Mouse (Mus musculus) hindbrain, embryonic 10.5 days (tissue): Measurements from ENCODE around the gene Aldh3a1. TPM values are rescaled to one million over a fixed set of nuclear protein-coding genes. Genes with fewer than 3 reads are reported as not detected.
"Not testable (repeated sequence)": the region's sequence is repeated elsewhere in the genome, so short reads cannot be mapped to it uniquely, and the experiment has no call there.

Experiments
- DNase-seq: peaks from one replicate; pipeline ENCODE4 v3.0.0-alpha.2; 2017; ENCODE audit warnings: low spot score
- H3K27ac ChIP-seq: fragments of 300-500 bp; sonication (generic); 2 replicates; pipeline ENCODE4 v1.5.1; 2016; ENCODE audit warnings: mild to moderate bottlenecking, moderate library complexity
- H3K27me3 ChIP-seq: fragments of 300-500 bp; sonication (generic); 2 replicates; pipeline ENCODE4 v1.6.1; 2016; ENCODE audit warnings: mild to moderate bottlenecking; ENCODE audit not compliant: poor library complexity, insufficient read depth, severe bottlenecking
- H3K36me3 ChIP-seq: fragments of 300-500 bp; sonication (generic); 2 replicates; pipeline ENCODE4 v1.6.1; 2016; ENCODE audit warnings: mild to moderate bottlenecking, moderate library complexity
- H3K4me1 ChIP-seq: fragments of 300-500 bp; sonication (generic); replicated peaks from 2 replicates; pipeline ENCODE4 v1.6.1; 2016; ENCODE audit warnings: mild to moderate bottlenecking
- H3K4me3 ChIP-seq: fragments of 300-500 bp; sonication (generic); 2 replicates; pipeline ENCODE4 v1.5.1; 2016; ENCODE audit warnings: mild to moderate bottlenecking, moderate library complexity
- H3K9me3 ChIP-seq: fragments of 300-500 bp; sonication (generic); 2 replicates; pipeline ENCODE4 v1.6.1; 2016; ENCODE audit warnings: mild to moderate bottlenecking, moderate library complexity
- WGBS: fragments of 180-500 bp; shearing (Covaris S2); methylation state at CpG from one replicate; pipeline ENCODE4 v1.1.7; 2016; 5-methylcytosine and 5-hydroxymethylcytosine counted together
- polyA plus RNA-seq: library from polyadenylated mRNA; unstranded; fragments of >200 nt; fragmentation: Nextera tagmentation; extraction: Ambion mirVana; gene quantifications from 2 replicates; pipeline ENCODE4 v1.2.1, GENCODE M21; 2016

The Aldh3a1 gene
- not detected in 2 replicates for polyA plus RNA-seq

DNA sequence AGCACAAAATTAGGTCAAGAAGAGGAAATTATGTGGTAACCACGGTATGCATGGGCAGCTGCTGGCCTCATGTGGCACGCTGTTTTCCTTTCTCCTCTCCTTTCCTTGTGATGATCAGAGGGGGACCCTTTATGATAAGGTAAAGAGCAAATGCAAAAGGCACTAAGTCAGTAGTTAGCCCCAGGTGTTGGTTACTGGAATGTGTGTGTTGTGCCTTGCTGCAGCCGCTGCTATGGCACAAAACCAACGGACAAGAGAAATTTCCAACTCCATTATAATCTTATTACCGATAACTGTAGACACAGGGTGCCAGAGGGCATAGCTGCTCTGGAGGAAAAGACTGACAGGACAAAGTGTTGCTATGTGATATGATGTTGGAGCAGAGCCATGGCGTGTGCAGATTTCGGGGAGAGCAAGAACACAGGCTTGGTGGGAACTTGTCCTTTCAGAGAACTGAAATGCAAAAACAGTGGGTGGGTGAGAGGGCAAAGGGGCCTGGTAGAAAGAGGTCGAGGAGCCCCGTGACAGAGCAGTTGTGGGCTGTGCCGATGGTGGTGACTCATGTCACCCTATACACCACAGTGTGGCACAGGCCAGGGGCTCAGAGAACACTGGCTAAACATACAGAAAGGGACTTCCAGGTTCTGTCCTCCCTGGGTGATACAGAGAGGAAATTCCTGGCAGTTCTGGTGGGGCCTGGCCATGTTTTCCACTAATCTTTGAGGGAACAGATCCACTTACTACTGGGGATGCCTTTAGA, at the start of gene Aldh3a1:
TSS of gene Aldh3a1 (plus strand) at position 51 of the 760 bp plus-strand sequence.
- no peak within 1 kb of the TSS for H3K4me3 ChIP-seq
- H3K27ac ChIP-seq, result no peak within 1 kb of the TSS
- peaks cover 28% of the 10 kb centered on the region for H3K27me3 ChIP-seq
- no peaks in the 10 kb centered on the region for H3K9me3 ChIP-seq
- H3K4me1 ChIP-seq, result 0 out of 2 replicates have a peak, but pooled peaks cover 4% of the 10 kb centered on the region
- no peak for DNase-seq
- WGBS, result 78% methylated on average over 10 of the region's 10 CpGs
- H3K36me3 ChIP-seq, result no peaks in the 10 kb centered on the region

DNA sequence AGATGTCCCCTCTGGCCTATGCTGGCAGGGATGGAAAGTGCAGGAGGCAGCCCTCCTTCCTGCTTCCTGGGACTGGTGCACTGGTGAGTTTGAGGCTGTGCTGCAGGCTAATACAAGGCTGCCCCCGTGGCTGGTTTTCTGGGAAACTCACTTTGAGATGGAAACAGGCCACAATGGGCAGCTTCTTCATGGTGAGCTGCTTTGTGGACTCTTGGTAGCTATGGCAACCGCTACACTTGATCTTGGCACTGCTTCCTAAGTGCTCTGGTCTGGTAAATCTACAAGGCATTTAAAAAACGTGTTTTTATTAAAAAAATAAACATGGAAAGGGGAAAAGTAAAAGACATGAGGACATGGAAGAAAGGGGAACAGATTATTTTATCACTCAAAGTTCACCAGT, 49.2 kb upstream of the Aldh3a1 start:
- H3K27me3 ChIP-seq, result no peaks in the 10 kb centered on the region
- WGBS, result 82% methylated on average over 3 of the region's 3 CpGs
- H3K4me3 ChIP-seq, result no peak overlapping the region
- H3K9me3 ChIP-seq, result no peaks in the 10 kb centered on the region
- H3K4me1 ChIP-seq, result no peaks in the 10 kb centered on the region
- H3K27ac ChIP-seq, result no peak overlapping the region
- DNase-seq, result no peak
- peaks cover 100% of the 10 kb centered on the region for H3K36me3 ChIP-seq

DNA sequence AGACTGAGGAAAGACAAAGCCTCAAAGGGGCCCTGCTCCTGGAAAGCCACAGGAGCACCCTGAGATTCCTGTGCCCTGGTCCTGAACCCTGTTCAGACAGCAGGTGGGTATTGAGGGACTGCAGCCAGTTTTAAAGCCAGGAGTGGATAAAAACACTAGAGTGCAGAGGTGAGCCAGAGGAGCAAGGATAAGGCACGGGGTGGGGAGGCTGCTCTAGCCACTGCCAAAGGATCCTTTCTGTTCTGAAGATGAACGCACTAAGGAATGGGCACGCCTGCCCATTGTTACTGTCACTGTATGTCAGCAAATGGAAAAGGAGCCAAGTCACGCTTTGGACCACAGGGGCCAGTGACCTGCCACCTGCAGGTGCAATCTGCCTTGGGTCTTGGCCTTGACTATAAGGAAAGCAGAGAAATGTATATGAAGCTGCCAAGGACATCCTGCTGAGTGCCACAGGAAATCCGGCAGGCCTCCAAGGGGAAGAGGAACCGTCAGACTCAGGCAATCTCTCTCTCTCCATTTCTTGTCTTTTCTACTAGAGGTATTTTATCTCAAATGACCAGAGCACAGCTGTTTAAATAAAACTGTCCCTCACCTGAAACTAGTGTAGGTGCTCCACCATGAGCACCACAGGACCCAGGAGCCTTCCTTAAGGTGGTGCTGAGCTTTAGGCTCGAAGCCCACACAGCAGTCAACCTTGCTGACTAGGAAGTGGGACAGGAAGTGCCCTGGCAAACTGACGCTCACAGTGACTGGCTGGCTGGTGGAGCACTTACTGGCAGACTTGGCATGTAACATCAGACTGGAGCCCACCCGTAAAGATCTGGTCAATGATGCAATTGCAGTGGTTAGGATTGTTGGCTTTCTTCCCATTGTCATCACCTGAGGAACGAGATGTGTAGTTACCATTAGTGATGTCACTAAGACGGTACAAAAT, 47.3 kb upstream of the Aldh3a1 start:
- no peak overlapping the region for H3K4me3 ChIP-seq
- DNase-seq, result no peak
- 88% methylated on average over 11 of the region's 11 CpGs for WGBS
- H3K27me3 ChIP-seq, result no peaks in the 10 kb centered on the region
- no peaks in the 10 kb centered on the region for H3K4me1 ChIP-seq
- no peak overlapping the region for H3K27ac ChIP-seq
- H3K36me3 ChIP-seq, result peaks cover 100% of the 10 kb centered on the region
- no peaks in the 10 kb centered on the region for H3K9me3 ChIP-seq

DNA sequence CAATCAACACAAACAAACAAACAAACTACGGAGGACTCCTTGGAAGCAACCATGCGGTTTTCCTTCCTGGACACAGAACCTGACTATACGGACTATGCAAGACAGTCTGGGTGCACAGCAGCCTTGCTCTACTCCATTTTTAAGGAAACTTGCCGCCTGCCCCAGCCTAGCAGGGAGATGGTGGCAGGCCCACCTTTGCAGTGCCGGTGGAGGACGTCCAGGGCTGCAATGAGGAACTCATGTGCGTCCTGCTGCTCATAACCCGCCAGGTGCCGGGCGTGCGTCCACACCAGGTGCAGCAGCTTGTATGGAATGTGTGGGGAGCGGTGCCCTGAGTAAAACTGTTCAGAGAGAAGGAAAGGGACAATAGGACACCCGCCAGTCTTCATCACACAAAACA, 46.2 kb upstream of the Aldh3a1 start:
- no peaks in the 10 kb centered on the region for H3K4me1 ChIP-seq
- WGBS, result 93% methylated on average over 13 of the region's 13 CpGs
- H3K27me3 ChIP-seq, result no peaks in the 10 kb centered on the region
- no peak for DNase-seq
- H3K4me3 ChIP-seq, result no peak overlapping the region
- peaks cover 100% of the 10 kb centered on the region for H3K36me3 ChIP-seq
- no peaks in the 10 kb centered on the region for H3K9me3 ChIP-seq
- H3K27ac ChIP-seq, result no peak overlapping the region

DNA sequence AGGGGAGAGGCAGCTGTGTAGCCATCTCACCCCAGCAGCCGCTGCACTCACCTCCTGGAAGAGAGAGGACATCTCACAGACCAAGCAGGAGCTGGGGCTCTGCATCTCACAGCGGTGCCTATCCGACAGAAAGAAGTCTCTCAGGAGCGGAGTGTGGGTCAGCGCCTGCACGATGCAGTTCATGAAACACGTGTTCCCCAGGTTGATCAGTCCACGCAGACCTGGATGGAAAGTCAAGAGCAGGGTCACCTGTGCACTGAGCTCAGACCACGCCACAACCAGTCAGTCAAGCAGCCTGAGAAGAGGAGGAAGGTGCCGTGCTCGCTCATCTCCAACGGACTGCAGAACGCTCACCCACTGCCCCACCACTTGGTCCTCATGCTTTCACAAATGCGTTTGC, 44.6 kb upstream of the Aldh3a1 start:
- DNase-seq, result no peak
- Histone ChIP-seq H3K27ac (no peak overlapping the region), H3K4me1 (no peaks in the 10 kb centered on the region), H3K27me3 (no peaks in the 10 kb centered on the region), H3K36me3 (peaks cover 100% of the 10 kb centered on the region), H3K9me3 (no peaks in the 10 kb centered on the region), H3K4me3 (no peak overlapping the region)
- WGBS, result 95% methylated on average over 14 of the region's 14 CpGs

DNA sequence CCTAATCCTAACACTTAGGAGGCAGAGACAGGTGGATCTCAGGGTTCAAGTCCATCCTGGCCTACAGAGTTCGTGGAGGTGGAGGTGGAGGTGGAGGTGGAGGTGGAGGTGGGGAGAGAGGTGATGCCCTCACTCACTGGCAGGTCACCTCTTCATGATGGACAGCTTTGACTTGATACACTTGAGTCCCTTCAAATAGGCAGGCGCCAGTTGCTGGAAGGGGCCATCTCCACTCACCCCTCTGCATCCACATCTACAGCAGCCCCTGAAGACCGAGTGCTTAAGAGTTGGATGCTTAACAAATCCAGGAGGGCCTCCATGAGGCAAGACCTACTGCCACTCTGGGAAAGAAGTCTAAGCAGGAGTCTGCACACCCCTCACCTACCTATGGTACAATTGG, 44.0 kb upstream of the Aldh3a1 start:
- Histone ChIP-seq H3K27ac (no peak overlapping the region), H3K4me1 (no peaks in the 10 kb centered on the region), H3K4me3 (no peak overlapping the region), H3K27me3 (no peaks in the 10 kb centered on the region), H3K36me3 (peaks cover 100% of the 10 kb centered on the region), H3K9me3 (no peaks in the 10 kb centered on the region)
- DNase-seq, result no peak
- 93% methylated on average over 3 of the region's 3 CpGs for WGBS

DNA sequence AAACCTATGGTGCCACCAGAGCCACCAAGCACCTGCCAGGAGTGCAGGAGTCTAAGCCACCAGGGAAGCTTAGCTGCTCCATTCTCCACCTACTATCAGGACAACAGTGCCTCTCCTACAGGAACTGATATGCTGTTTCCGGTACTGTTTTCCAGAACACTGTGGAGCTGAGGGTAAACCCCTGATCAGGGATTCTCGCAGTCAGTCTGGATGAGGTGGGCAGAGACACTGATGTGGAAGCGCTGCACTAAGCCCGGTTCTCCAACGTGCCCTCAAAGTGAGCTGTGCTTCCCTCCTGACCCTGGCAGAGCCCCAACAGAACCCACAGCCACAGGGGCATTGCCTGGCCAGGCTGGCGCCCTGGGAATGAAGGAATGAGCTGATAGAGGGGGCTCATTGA, 43.0 kb upstream of the Aldh3a1 start:
- no peak overlapping the region for H3K27ac ChIP-seq
- DNase-seq, result no peak
- H3K4me1 ChIP-seq, result peaks cover 3% of the 10 kb centered on the region; the same call in 1 of the 2 replicates
- H3K4me3 ChIP-seq, result no peak overlapping the region
- no peaks in the 10 kb centered on the region for H3K27me3 ChIP-seq
- H3K9me3 ChIP-seq, result no peaks in the 10 kb centered on the region
- peaks cover 91% of the 10 kb centered on the region for H3K36me3 ChIP-seq
- 96% methylated on average over 6 of the region's 6 CpGs for WGBS

DNA sequence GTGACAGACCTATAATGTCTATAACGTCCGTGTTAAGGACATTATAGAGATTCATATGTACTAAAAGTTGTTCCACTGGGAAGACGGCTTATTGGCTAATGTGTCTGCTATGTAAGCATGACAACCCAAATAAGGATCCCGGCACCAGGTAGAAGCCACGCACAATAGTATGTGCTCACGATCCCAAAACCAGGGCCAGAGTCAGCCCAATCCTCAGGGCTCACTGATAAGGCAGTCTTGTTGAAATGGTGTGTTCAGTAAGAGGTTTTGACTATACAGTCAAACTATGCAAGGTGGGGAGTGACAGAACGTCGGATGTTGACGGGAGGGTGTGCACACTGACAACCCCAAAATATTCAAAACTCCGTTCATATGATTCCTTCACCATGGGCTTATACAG, 42.5 kb upstream of the Aldh3a1 start:
- H3K27me3 ChIP-seq, result no peaks in the 10 kb centered on the region
- 96% methylated on average over 10 of the region's 10 CpGs for WGBS
- no peak overlapping the region for H3K4me3 ChIP-seq
- peaks cover 3% of the 10 kb centered on the region; the same call in 1 of the 2 replicates for H3K4me1 ChIP-seq
- DNase-seq, result no peak
- no peak overlapping the region for H3K27ac ChIP-seq
- H3K36me3 ChIP-seq, result peaks cover 88% of the 10 kb centered on the region
- H3K9me3 ChIP-seq, result no peaks in the 10 kb centered on the region

DNA sequence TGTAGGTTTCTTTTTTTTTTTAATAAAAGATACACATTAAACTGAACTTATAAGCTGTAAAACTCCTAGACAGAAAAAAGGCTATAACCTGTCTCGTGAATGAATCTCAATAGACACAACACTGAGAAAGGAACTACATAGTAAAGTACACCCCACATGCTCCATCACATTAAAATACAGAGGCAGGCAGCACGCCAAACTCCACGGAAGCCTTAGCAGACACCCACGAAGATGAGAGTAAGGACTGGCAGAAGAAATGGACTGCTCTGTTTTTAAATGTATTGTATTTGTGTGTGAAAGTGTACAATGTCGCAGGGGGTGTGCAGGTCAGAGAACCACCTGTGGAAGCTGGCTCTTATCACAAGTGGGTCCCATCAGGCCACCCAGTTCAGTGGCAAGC, 37.2 kb upstream of the Aldh3a1 start:
- H3K4me3 ChIP-seq, result no peak overlapping the region
- H3K36me3 ChIP-seq, result peaks cover 52% of the 10 kb centered on the region
- DNase-seq, result no peak
- H3K9me3 ChIP-seq, result no peaks in the 10 kb centered on the region
- 96% methylated on average over 5 of the region's 5 CpGs for WGBS
- H3K27ac ChIP-seq, result no peak overlapping the region
- no peaks in the 10 kb centered on the region for H3K27me3 ChIP-seq
- H3K4me1 ChIP-seq, result peaks cover 23% of the 10 kb centered on the region

DNA sequence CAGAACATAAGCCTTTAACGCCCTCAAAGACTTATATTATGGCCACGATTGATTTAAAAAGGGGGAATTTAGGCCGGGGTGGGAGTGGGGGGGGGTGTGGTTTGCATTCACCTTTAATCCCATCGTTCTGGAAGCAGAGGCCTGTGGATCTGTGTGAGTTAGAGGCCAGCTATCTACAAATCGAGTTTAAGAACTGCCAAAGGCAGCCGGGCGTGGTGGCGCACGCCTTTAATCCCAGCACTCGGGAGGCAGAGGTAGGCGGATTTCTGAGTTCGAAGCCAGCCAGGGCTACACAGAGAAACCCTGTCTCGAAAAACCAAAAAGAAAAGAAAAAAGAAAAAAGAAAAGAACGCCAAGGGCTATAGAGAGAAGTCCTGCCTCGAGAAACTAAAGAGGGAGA, 33.9 kb upstream of the Aldh3a1 start:
- Histone ChIP-seq H3K27ac (0 out of 2 replicates have a peak overlapping the region, but pooled peaks have one; percentile 100), H3K4me1 (peaks cover 29% of the 10 kb centered on the region), H3K4me3 (peak overlapping the region; percentile 96), H3K36me3 (peaks cover 20% of the 10 kb centered on the region)
- WGBS, result 41% methylated on average over 15 of the region's 15 CpGs
- H3K9me3 ChIP-seq, H3K27me3 ChIP-seq, DNase-seq: not testable (repeated sequence)

DNA sequence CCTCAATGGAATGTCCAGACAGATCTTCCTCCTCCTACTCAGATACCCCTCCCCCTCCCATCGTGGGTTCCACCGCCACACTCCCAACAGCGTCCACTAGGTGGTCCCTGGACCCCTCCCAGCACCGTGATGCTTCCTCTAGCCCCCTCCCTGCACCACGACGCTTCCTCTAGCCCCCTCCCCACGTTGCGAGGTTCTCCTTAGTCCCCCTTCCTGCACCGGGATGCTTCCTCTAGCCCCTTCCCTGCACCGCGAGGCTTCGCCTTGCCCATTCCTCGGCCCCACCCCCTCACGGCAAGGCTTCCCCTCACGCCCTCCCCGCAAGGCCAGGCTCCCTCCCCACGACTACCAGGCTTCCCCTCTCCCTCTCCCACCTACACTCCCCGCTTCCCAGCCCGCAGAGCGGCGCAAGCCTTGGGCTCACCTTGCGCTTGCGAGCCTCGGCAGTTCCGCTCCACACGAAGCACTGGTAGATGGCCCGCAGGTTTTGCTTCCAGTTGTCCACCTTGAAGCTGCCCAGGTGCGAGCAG, 33.0 kb upstream of the Aldh3a1 start:
- peak overlapping the region; percentile 96 for H3K4me3 ChIP-seq
- DNase-seq, result peak; percentile 87
- peaks cover 26% of the 10 kb centered on the region for H3K4me1 ChIP-seq
- peaks cover 20% of the 10 kb centered on the region for H3K36me3 ChIP-seq
- WGBS, result under 1% methylated on average over 28 of the region's 28 CpGs
- H3K27me3 ChIP-seq, result no peaks in the 10 kb centered on the region
- peak overlapping the region; percentile 100 for H3K27ac ChIP-seq
- no peaks in the 10 kb centered on the region for H3K9me3 ChIP-seq

DNA sequence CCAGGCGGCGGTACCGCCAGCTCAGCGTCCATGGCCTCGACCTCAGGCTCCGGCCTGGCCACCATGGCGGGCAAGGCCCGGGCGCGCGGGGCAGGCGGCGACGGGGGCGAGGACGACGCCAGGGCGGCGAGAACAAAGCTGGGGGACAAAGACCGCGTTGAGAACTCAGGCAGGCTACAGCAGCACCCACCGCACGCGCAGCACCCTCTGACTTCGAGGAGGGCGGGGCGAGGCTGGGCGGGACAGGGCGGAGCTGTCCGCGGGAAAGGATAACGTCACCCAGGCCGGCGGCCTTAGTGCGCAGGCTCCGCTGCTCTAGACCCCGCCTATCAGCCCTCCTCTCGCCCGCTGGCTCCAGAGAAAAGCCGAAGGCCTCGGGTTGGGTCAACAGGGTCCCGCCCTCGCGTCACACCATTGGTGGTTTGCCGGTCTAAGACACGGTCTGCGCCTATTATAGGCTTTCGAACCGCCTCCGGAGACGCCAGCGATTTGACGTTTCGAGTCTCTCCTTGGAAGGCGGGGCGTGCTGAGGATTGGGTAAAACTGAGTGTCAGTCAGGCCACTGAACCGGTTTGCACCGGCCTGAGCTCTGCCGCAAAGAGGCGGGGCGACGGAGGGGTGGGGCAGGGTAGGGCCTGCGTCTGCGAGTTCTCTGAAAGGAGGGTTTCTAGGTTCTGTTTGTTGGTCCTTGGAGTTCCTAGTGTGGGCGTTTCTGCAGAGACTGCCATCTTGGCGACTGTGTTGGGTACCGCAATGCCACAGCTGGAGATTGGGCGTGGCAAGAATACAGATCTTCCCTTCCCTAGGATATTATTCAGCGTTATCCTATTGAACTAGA, 32.3 kb upstream of the Aldh3a1 start, which contains the start of gene Usp22:
TSS of gene Usp22 (minus strand) at position 235 of the 838 bp plus-strand sequence.
- Histone ChIP-seq H3K36me3 (peaks cover 17% of the 10 kb centered on the region), H3K9me3 (no peaks in the 10 kb centered on the region), H3K27ac (peak within 1 kb of the TSS; percentile 100), H3K4me3 (peak within 1 kb of the TSS; percentile 96), H3K27me3 (no peaks in the 10 kb centered on the region), H3K4me1 (peaks cover 26% of the 10 kb centered on the region)
- peak; percentile 100 for DNase-seq
- under 1% methylated on average over 69 of the region's 69 CpGs for WGBS
